Mouse (Mus musculus) neural tube, embryonic 12.5 days (tissue): ENCODE measurements around the gene Mettl17. TPM values are rescaled to one million over a fixed set of nuclear protein-coding genes. Genes with fewer than 3 reads are reported as not detected.

Source experiments
- ATAC-seq: fragments of 200-750 bp; cut with Nextera tagmentation; 2 replicates; pipeline ENCODE4 v1.8.0; 2017; ENCODE audit warnings: low read depth, mild to moderate bottlenecking, moderate TSS enrichment, moderate library complexity; ENCODE audit not compliant: low FRiP score
- H3K27ac ChIP-seq: fragments of 300-500 bp; sonication (generic); 2 replicates; pipeline ENCODE4 v1.5.1; 2016
- H3K27me3 ChIP-seq: fragments of 300-500 bp; sonication (generic); replicated peaks from 2 replicates; pipeline ENCODE4 v1.6.1; 2016; ENCODE audit warnings: mild to moderate bottlenecking
- H3K36me3 ChIP-seq: fragments of 300-500 bp; sonication (generic); 2 replicates; pipeline ENCODE4 v1.6.1; 2016; ENCODE audit warnings: mild to moderate bottlenecking
- H3K4me1 ChIP-seq: fragments of 300-500 bp; sonication (generic); 2 replicates; pipeline ENCODE4 v1.6.1; 2016
- H3K4me2 ChIP-seq: fragments of 300-500 bp; sonication (generic); replicated peaks from 2 replicates; pipeline ENCODE4 v1.6.1; 2016; ENCODE audit warnings: mild to moderate bottlenecking
- H3K4me3 ChIP-seq: fragments of 300-500 bp; sonication (generic); 2 replicates; pipeline ENCODE4 v1.5.1; 2016
- H3K9ac ChIP-seq: fragments of 300-500 bp; sonication (generic); 2 replicates; pipeline ENCODE4 v1.6.1; 2016; ENCODE audit warnings: mild to moderate bottlenecking
- H3K9me3 ChIP-seq: fragments of 300-500 bp; sonication (generic); 2 replicates; pipeline ENCODE4 v1.6.1; 2016; ENCODE audit warnings: mild to moderate bottlenecking
- WGBS: fragments of 180-500 bp; shearing (Covaris S2); methylation state at CpG from one replicate; pipeline ENCODE4 v1.1.7; 2016; 5-methylcytosine and 5-hydroxymethylcytosine counted together
- polyA plus RNA-seq: library from polyadenylated mRNA; unstranded; fragments of >200 nt; fragmentation: Nextera tagmentation; extraction: Ambion mirVana; gene quantifications from 2 replicates; pipeline ENCODE4 v1.2.1, GENCODE M21; 2016

Gene Mettl17
- polyA plus RNA-seq, 1 experiment from 2014 or later = 64.4 TPM

GRCm38 (mm10) chr14:51883527-51884030 lies 1.1 kb upstream of the Mettl17 start:
- Histone ChIP-seq H3K4me3 (peak overlapping the region; percentile 61), H3K36me3 (peaks cover 21% of the 10 kb centered on the region), H3K9me3 (no peaks in the 10 kb centered on the region), H3K4me1 (peaks cover 11% of the 10 kb centered on the region), H3K9ac (no peak overlapping the region), H3K27me3 (no peaks in the 10 kb centered on the region), H3K27ac (no peak overlapping the region), H3K4me2 (peak overlapping the region; percentile 72)
- ATAC-seq = peak; percentile 35
- WGBS = 1% methylated on average over 4 of the region's 4 CpGs

- 0 out of 2 replicates have a peak overlapping the region, but pooled peaks have one; percentile 23 for H3K9ac ChIP-seq
- WGBS = 1% methylated on average over 13 of the region's 14 CpGs
- peak overlapping the region; percentile 33; the same call in 1 of the 2 replicates for H3K27ac ChIP-seq
- H3K27me3 ChIP-seq = no peaks in the 10 kb centered on the region
- no peaks in the 10 kb centered on the region for H3K9me3 ChIP-seq
- H3K4me3 ChIP-seq = peak overlapping the region; percentile 61
- peak; percentile 61 for ATAC-seq
- peak overlapping the region; percentile 72 for H3K4me2 ChIP-seq
- peaks cover 11% of the 10 kb centered on the region for H3K4me1 ChIP-seq
- H3K36me3 ChIP-seq = peaks cover 26% of the 10 kb centered on the region
Observed at GRCm38 (mm10) chr14:51884031-51884544, 554 bp upstream of the Mettl17 start.

- no peaks in the 10 kb centered on the region for H3K27me3 ChIP-seq
- peak overlapping the region; percentile 72 for H3K4me2 ChIP-seq
- H3K9ac ChIP-seq = no peak overlapping the region
- no peak for ATAC-seq
- 56% methylated on average over 6 of the region's 6 CpGs for WGBS
- H3K4me1 ChIP-seq = peaks cover 11% of the 10 kb centered on the region
- H3K27ac ChIP-seq = no peak overlapping the region
- H3K4me3 ChIP-seq = no peak overlapping the region
- no peaks in the 10 kb centered on the region for H3K9me3 ChIP-seq
- H3K36me3 ChIP-seq = peaks cover 45% of the 10 kb centered on the region
Observed at GRCm38 (mm10) chr14:51886051-51886450, 1.4 kb downstream of the Mettl17 start.

- no peak overlapping the region for H3K4me2 ChIP-seq
- H3K36me3 ChIP-seq = peaks cover 62% of the 10 kb centered on the region
- no peak overlapping the region for H3K27ac ChIP-seq
- WGBS = 88% methylated on average over 6 of the region's 6 CpGs
- H3K9ac ChIP-seq = no peak overlapping the region
- H3K4me1 ChIP-seq = peaks cover 11% of the 10 kb centered on the region
- no peaks in the 10 kb centered on the region for H3K27me3 ChIP-seq
- H3K4me3 ChIP-seq = no peak overlapping the region
- no peaks in the 10 kb centered on the region for H3K9me3 ChIP-seq
- ATAC-seq = no peak
Observed at GRCm38 (mm10) chr14:51889833-51890232, 5.2 kb downstream of the Mettl17 start.

GRCm38 (mm10) chr14:51892191-51892939 lies 7.7 kb downstream of the Mettl17 start, which contains the start of gene Slc39a2:
Slc39a2 (plus strand) TSS chr14:51892889.
- H3K36me3 ChIP-seq = peaks cover 57% of the 10 kb centered on the region
- H3K27me3 ChIP-seq = no peaks in the 10 kb centered on the region
- 94% methylated on average over 9 of the region's 9 CpGs for WGBS
- no peak within 1 kb of the TSS for H3K4me3 ChIP-seq
- H3K9me3 ChIP-seq = no peaks in the 10 kb centered on the region
- no peak for ATAC-seq
- no peak within 1 kb of the TSS for H3K4me2 ChIP-seq
- no peaks in the 10 kb centered on the region for H3K4me1 ChIP-seq
- H3K9ac ChIP-seq = no peak within 1 kb of the TSS
- no peak within 1 kb of the TSS for H3K27ac ChIP-seq

GRCm38 (mm10) chr14:51893094-51893794 lies 8.6 kb downstream of the Mettl17 start:
- ATAC-seq = no peak
- Histone ChIP-seq H3K36me3 (peaks cover 48% of the 10 kb centered on the region), H3K27ac (no peak overlapping the region), H3K9ac (no peak overlapping the region), H3K4me3 (no peak overlapping the region), H3K27me3 (no peaks in the 10 kb centered on the region), H3K9me3 (no peaks in the 10 kb centered on the region), H3K4me2 (no peak overlapping the region), H3K4me1 (no peaks in the 10 kb centered on the region)
- WGBS = 33% methylated on average over 10 of the region's 10 CpGs

- H3K36me3 ChIP-seq = peaks cover 43% of the 10 kb centered on the region
- H3K4me2 ChIP-seq = no peak overlapping the region
- no peaks in the 10 kb centered on the region for H3K27me3 ChIP-seq
- H3K9me3 ChIP-seq = no peaks in the 10 kb centered on the region
- H3K4me3 ChIP-seq = no peak overlapping the region
- no peak for ATAC-seq
- WGBS = 63% methylated on average over 3 of the region's 3 CpGs
- no peak overlapping the region for H3K9ac ChIP-seq
- no peaks in the 10 kb centered on the region for H3K4me1 ChIP-seq
- H3K27ac ChIP-seq = no peak overlapping the region
Observed at GRCm38 (mm10) chr14:51893809-51894208, 9.2 kb downstream of the Mettl17 start.

GRCm38 (mm10) chr14:51895071-51895470 lies 10.4 kb downstream of the Mettl17 start:
- Histone ChIP-seq H3K9me3 (no peaks in the 10 kb centered on the region), H3K4me3 (no peak overlapping the region), H3K9ac (no peak overlapping the region), H3K27ac (no peak overlapping the region), H3K27me3 (no peaks in the 10 kb centered on the region), H3K4me1 (no peaks in the 10 kb centered on the region), H3K4me2 (no peak overlapping the region), H3K36me3 (peaks cover 30% of the 10 kb centered on the region)
- no peak for ATAC-seq
- WGBS = 83% methylated on average over 14 of the region's 14 CpGs

- Histone ChIP-seq H3K4me2 (no peak overlapping the region), H3K9me3 (no peaks in the 10 kb centered on the region), H3K4me3 (no peak overlapping the region), H3K36me3 (peaks cover 21% of the 10 kb centered on the region), H3K9ac (no peak overlapping the region), H3K4me1 (no peaks in the 10 kb centered on the region), H3K27me3 (no peaks in the 10 kb centered on the region), H3K27ac (no peak overlapping the region)
- 86% methylated on average over 6 of the region's 6 CpGs for WGBS
- ATAC-seq = no peak
Observed at GRCm38 (mm10) chr14:51896019-51896418, 11.4 kb downstream of the Mettl17 start.

- 83% methylated on average over 8 of the region's 8 CpGs for WGBS
- H3K27ac ChIP-seq = no peak overlapping the region
- no peak overlapping the region for H3K4me3 ChIP-seq
- no peaks in the 10 kb centered on the region for H3K9me3 ChIP-seq
- no peak for ATAC-seq
- peaks cover 15% of the 10 kb centered on the region for H3K36me3 ChIP-seq
- no peaks in the 10 kb centered on the region for H3K4me1 ChIP-seq
- H3K27me3 ChIP-seq = no peaks in the 10 kb centered on the region
- no peak overlapping the region for H3K4me2 ChIP-seq
- H3K9ac ChIP-seq = no peak overlapping the region
Observed at GRCm38 (mm10) chr14:51896539-51897170, 12.0 kb downstream of the Mettl17 start.

- no peak overlapping the region for H3K9ac ChIP-seq
- no peak overlapping the region for H3K4me3 ChIP-seq
- no peak overlapping the region for H3K4me2 ChIP-seq
- H3K27ac ChIP-seq = no peak overlapping the region
- WGBS = 92% methylated on average over 1 of the region's 1 CpGs
- ATAC-seq = no peak
- H3K9me3 ChIP-seq = no peaks in the 10 kb centered on the region
- H3K36me3 ChIP-seq = peaks cover 5% of the 10 kb centered on the region; the same call in 1 of the 2 replicates
- no peaks in the 10 kb centered on the region for H3K4me1 ChIP-seq
- H3K27me3 ChIP-seq = no peaks in the 10 kb centered on the region
Observed at GRCm38 (mm10) chr14:51899351-51899750, 14.7 kb downstream of the Mettl17 start.
